Mouse (Mus musculus): ENCODE measurements at regions not wholly inside any gene's neighbourhood (a gene's known extent, or its start where the extent isn't known, plus 50 kb on each side); places are given as distances from the start of the nearest gene placed in this dataset.

- no peak for TF ChIP-seq CTCF (IDR thresholded peaks at IDR 0.05; ENCODE audit: control insufficient read depth, insufficient read depth, insufficient read length)
- TF ChIP-seq MAX (IDR thresholded peaks at IDR 0.05): no peak
Measured at GRCm38 (mm10) chr8:36312963-36313362, 547.4 kb downstream of the Gm19410 start.
